Mouse (Mus musculus): Measurements from ENCODE around the gene Myof.

GRCm38 (mm10) chr19:37955425-37956001 lies 87.9 kb downstream of the Myof start:
- TF ChIP-seq CHD2 (IDR thresholded peaks at IDR 0.05; ENCODE audit: low read length) (no peak), MAFK (IDR thresholded peaks at IDR 0.05; ENCODE audit: insufficient replicate concordance, low read length) (no peak), POLR2A (IDR thresholded peaks at IDR 0.05; ENCODE audit: low read depth, low read length) (no peak), MAZ (IDR thresholded peaks at IDR 0.05; ENCODE audit: low read depth, low read length) (no peak; the same call in 1 of the 2 replicates), TCF12 (IDR thresholded peaks at IDR 0.05; ENCODE audit: low read depth, low read length) (no peak), GABPA (IDR thresholded peaks at IDR 0.05; ENCODE audit: insufficient replicate concordance, low read depth, low read length) (no peak), ELF1 (IDR thresholded peaks at IDR 0.05; ENCODE audit: low read depth, low read length) (no peak), CTCF (conservative IDR thresholded peaks at IDR 0.05 in 1 of 2, IDR thresholded peaks at IDR 0.05 in 1 of 2; ENCODE audit: low read depth in 2 of 2, low read length in 2 of 2) (peak; percentile 69 to 94; a peak in 3 of 4 replicates)

Measured in CH12.LX (cell line).